Mouse (Mus musculus) left cerebral cortex, adult 9 months (tissue): Measurements from ENCODE around the gene Mrm3.
A peak's percentile ranks its signal among the peaks of the same experiment; 100 is the strongest.

ENCODE experiments used
- DNase-seq, 2 experiments: peaks; one replicate each; pipeline ENCODE4 v3.0.0; 2022; ENCODE audit warnings: low spot score in 2 of 2

The Mrm3 gene

GRCm38 (mm10) chr11:76287301-76287700 is 43.8 kb downstream of the Mrm3 start:
- DNase-seq, result no peak

DNA sequence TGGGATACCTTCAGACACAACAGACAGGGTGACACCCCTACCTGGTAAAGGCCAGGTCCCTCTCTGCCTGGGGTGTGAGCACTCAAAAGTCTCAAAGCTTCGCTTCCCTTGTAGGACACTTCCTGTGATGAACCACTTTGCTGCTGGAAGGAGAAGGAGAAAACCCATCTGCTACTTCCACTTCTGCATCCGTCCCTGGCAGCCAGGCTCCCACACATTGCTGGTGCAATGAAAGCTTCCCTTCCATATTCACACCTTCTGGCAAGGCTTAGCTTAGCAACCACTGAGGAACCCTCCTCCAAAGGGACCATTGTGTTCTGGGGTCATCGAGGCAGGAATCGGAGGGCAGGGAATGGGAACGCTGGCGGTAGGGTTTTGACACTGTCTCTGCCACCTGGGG is 45.1 kb downstream of the Mrm3 start:
- DNase-seq, result peak in 1 of 2 experiments; percentile 47

- DNase-seq, result peak in 1 of 2 experiments; percentile 36
Observed at GRCm38 (mm10) chr11:76290367-76290766, 46.9 kb downstream of the Mrm3 start.

- DNase-seq, result no peak
Observed at GRCm38 (mm10) chr11:76291960-76292359, 48.4 kb downstream of the Mrm3 start.

DNA sequence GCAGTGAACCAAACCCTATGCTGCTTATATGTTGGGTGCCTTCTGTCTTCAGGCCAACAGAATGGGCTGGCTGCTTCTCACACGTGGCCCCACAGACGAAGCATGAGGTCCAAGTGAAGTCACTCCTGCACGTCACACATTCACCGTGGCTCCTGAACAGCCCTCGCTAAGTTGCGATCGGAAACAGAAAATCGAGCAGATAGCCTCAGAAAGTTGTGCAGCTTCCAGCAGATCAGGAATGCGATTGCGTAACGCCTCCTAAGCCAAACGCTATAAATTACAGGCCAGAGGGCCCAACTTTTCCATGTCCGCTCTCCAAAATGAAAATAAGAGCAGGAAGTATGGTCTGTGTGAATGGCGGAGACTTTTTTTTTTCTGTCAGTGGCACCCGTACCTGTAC is 48.9 kb downstream of the Mrm3 start:
- no peak for DNase-seq

- DNase-seq, result no peak
Observed at GRCm38 (mm10) chr11:76292831-76293230, 49.3 kb downstream of the Mrm3 start.

DNA sequence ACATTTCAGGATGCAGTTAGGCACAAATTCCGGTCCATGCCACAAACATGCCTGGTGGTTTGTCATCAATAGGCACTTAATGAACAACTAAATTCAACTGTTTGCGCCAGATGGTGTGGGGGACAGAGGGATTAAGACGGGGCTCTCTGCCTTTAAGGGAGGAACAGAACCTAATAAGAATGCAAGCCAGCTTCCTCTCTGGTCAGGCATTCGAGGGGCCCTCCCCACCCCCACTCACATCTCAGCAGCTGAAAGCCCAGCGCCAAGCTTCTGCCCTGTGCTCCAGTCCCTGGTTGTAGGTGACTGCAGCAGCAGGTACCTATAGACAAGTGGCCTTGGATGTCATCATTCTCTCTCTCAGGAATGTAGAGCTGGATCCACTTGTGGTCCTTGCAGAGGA is 50.6 kb downstream of the Mrm3 start:
- no peak for DNase-seq

DNA sequence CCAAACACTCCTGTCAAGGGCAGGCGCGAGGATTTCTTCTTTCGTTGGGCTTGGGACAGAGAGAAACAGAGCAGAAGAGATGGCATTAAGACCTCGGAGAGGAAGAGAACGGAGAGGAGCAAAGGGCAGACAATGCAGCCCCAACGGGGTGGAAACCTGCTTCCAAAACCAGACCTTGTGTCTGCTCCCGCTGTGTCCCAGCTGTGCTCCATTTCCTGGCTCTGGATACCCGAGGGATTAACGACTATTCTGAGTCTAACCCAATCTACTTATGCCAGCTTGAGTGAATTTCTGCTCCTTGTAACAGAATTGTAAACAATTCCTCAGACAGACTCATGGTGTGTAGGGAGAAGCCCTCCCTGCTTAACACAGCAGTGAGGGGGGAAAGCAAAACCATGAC is 51.3 kb downstream of the Mrm3 start:
- no peak for DNase-seq

- no peak for DNase-seq
Observed at GRCm38 (mm10) chr11:76297252-76297651, 53.7 kb downstream of the Mrm3 start.

GRCm38 (mm10) chr11:76298457-76299000 is 55.0 kb downstream of the Mrm3 start:
- no peak for DNase-seq
